31 mouse cellular contexts compared by ENCODE assay signal in the genomic region with DNA sequence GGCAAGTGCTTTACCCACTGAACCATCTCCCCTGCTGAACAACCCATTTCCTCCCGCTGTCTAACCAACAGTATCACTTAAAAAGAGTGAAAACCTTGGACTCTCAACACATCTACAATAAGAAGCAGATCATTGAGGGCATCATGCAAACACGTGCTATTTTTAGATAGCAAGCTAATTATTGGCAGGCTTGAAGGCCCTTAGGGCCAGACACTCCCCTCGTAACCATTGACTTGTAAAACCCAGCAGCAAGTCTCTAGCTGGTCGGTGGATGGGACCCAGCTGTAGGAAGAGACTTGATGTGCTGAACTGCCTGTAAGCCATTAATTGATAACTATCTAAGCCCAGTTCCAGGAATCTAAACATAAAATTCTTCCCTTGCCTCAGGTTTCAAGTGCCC. TPM values are rescaled to one million over a fixed set of nuclear protein-coding genes. Genes with fewer than 3 reads are reported as not detected.
DNase-seq lines count a peak whose midpoint lies in the region; ATAC-seq and TF ChIP-seq lines count a peak whose summit lies in the region.
"Had no signal": no experiment of that assay in that cellular context is flagged by ENCODE, and none has a peak within 500 bp of the region (broad histone marks: within the 10 kb centered on the region; RNA-seq: fewer than 3 reads in every experiment).

No protein-coding gene starts in this region.

- DNase-seq in testis, postnatal 10 days (ENCODE audit: low spot score) = no peak
- DNase-seq in kidney, postnatal 4 days = peak; percentile 24 to 36
- no peak for DNase-seq in adrenal gland, adult 2 months
- no peak for DNase-seq in heart, postnatal 10 days
- DNase-seq: adrenal gland, postnatal 25 days; cerebellum, adult 8-10 months; gastrocnemius, postnatal 14 days; liver, embryonic 13.5 days; midbrain, embryonic 14.5 days; right cerebral cortex, postnatal 14 days had no signal

- no peak overlapping the region for H3K4me2 ChIP-seq in intestine, postnatal 0 days (replicated peaks; ENCODE audit: low read depth)
- no peak overlapping the region for H3K4me2 ChIP-seq in kidney, embryonic 15.5 days
- no peak overlapping the region for H3K4me2 ChIP-seq in forebrain, embryonic 16.5 days (ENCODE audit: low read length)
- H3K4me2 ChIP-seq: embryonic facial prominence, embryonic 15.5 days; heart, embryonic 11.5 days; hindbrain, embryonic 13.5 days; limb, embryonic 13.5 days; liver, embryonic 13.5 days had no signal

- H3K4me3 ChIP-seq in testis, adult 2 months (ENCODE audit: control insufficient read depth, low read depth, low read length) = no peak overlapping the region
- no peak overlapping the region for H3K4me3 ChIP-seq in intestine, postnatal 0 days (ENCODE audit: low read depth, low read length)
- H3K4me3 ChIP-seq in kidney, embryonic 15.5 days (replicated peaks) = no peak overlapping the region
- H3K4me3 ChIP-seq in forebrain, embryonic 16.5 days (replicated peaks; ENCODE audit: low read length) = no peak overlapping the region
- H3K4me3 ChIP-seq: embryonic facial prominence, embryonic 15.5 days; hindbrain, embryonic 13.5 days; limb, embryonic 13.5 days; liver, embryonic 13.5 days had no signal

- H3K9ac ChIP-seq in intestine, postnatal 0 days (ENCODE audit: low read depth, low read length) = no peak overlapping the region
- H3K9ac ChIP-seq in kidney, embryonic 15.5 days = no peak overlapping the region
- H3K9ac ChIP-seq in forebrain, embryonic 16.5 days (replicated peaks; ENCODE audit: low read depth, low read length) = no peak overlapping the region
- H3K9ac ChIP-seq: embryonic facial prominence, embryonic 15.5 days; hindbrain, embryonic 13.5 days; limb, embryonic 13.5 days; liver, embryonic 13.5 days had no signal

- peak overlapping the region; percentile 23; the same call in 1 of the 2 replicates for H3K27ac ChIP-seq in testis, adult 2 months (ENCODE audit: control insufficient read depth, insufficient read depth, low read depth, low read length)
- no peak overlapping the region for H3K27ac ChIP-seq in intestine, postnatal 0 days (ENCODE audit: low read depth, low read length)
- H3K27ac ChIP-seq in kidney, embryonic 15.5 days = peak overlapping the region; percentile 79
- H3K27ac ChIP-seq in forebrain, embryonic 16.5 days (ENCODE audit: low read length) = no peak overlapping the region
- H3K27ac ChIP-seq: embryonic facial prominence, embryonic 15.5 days; hindbrain, embryonic 13.5 days; limb, embryonic 13.5 days; liver, embryonic 13.5 days; stomach, postnatal 0 days had no signal

- WGBS in intestine, postnatal 0 days = 32% methylated on average over 4 of the region's 4 CpGs
- WGBS in kidney, embryonic 15.5 days = 52% methylated on average over 4 of the region's 4 CpGs
- 82% methylated on average over 4 of the region's 4 CpGs for WGBS in forebrain, embryonic 16.5 days

- TF ChIP-seq POLR2A in testis, adult 2 months (IDR thresholded peaks at IDR 0.05; ENCODE audit: control insufficient read depth, low read depth, low read length) = no peak

- peak; percentile 41; the same call in 1 of the 2 replicates for ATAC-seq in intestine, postnatal 0 days
- peak; percentile 63 for ATAC-seq in kidney, embryonic 15.5 days (replicated peaks; ENCODE audit: low FRiP score)
- no peak for ATAC-seq in forebrain, embryonic 16.5 days
- ATAC-seq: forebrain, embryonic 14.5 days had no signal

- TF ChIP-seq CTCF in testis, adult 2 months (IDR thresholded peaks at IDR 0.05; ENCODE audit: control insufficient read depth, insufficient read depth, insufficient replicate concordance, low read depth, low read length) = no peak
- TF ChIP-seq CTCF in intestine, postnatal 0 days (IDR thresholded peaks at IDR 0.05; ENCODE audit: low read depth) = no peak

- intact Hi-C loops in heart, postnatal 10 days (cut with DNase I) = loop anchor here (5.0 kb wide), 1 partner anchor 151 kb away; no protein-coding TSS in a partner anchor

- H3K36me3 ChIP-seq in testis, adult 2 months (ENCODE audit: control insufficient read depth, insufficient read depth, low read length) = no peaks in the 10 kb centered on the region
- no peaks in the 10 kb centered on the region for H3K36me3 ChIP-seq in intestine, postnatal 0 days (ENCODE audit: control insufficient read depth, insufficient read depth)
- no peaks in the 10 kb centered on the region for H3K36me3 ChIP-seq in kidney, embryonic 15.5 days
- H3K36me3 ChIP-seq in forebrain, embryonic 16.5 days (ENCODE audit: control insufficient read depth, insufficient read depth) = no peaks in the 10 kb centered on the region
- H3K36me3 ChIP-seq: embryonic facial prominence, embryonic 15.5 days; hindbrain, embryonic 13.5 days; limb, embryonic 13.5 days; liver, embryonic 13.5 days had no signal

- no peaks in the 10 kb centered on the region for H3K9me3 ChIP-seq in intestine, postnatal 0 days (ENCODE audit: control insufficient read depth)
- H3K9me3 ChIP-seq in kidney, embryonic 15.5 days (replicated peaks) = peaks cover 4% of the 10 kb centered on the region; the same call in 1 of the 2 replicates
- H3K9me3 ChIP-seq in forebrain, embryonic 16.5 days (ENCODE audit: control insufficient read depth, low read length) = no peaks in the 10 kb centered on the region
- H3K9me3 ChIP-seq: embryonic facial prominence, embryonic 15.5 days; hindbrain, embryonic 13.5 days; liver, embryonic 13.5 days had no signal

- peaks cover 3% of the 10 kb centered on the region for H3K4me1 ChIP-seq in testis, adult 2 months (ENCODE audit: control insufficient read depth, insufficient read depth, low read length)
- no peaks in the 10 kb centered on the region; the same call in 1 of the 2 replicates for H3K4me1 ChIP-seq in intestine, postnatal 0 days (replicated peaks; ENCODE audit: control insufficient read depth, insufficient read depth, low read length)
- H3K4me1 ChIP-seq in kidney, embryonic 15.5 days = peaks cover 39% of the 10 kb centered on the region
- no peaks in the 10 kb centered on the region for H3K4me1 ChIP-seq in forebrain, embryonic 16.5 days (replicated peaks; ENCODE audit: control insufficient read depth, insufficient read depth, low read length)
- H3K4me1 ChIP-seq: embryonic facial prominence, embryonic 15.5 days; hindbrain, embryonic 13.5 days; liver, embryonic 13.5 days had no signal

- no peaks in the 10 kb centered on the region for H3K27me3 ChIP-seq in testis, adult 2 months (ENCODE audit: control insufficient read depth, insufficient read depth, low read length)
- H3K27me3 ChIP-seq in intestine, postnatal 0 days (replicated peaks; ENCODE audit: control insufficient read depth, insufficient read depth, low read length) = no peaks in the 10 kb centered on the region
- H3K27me3 ChIP-seq in kidney, embryonic 15.5 days = no peaks in the 10 kb centered on the region
- H3K27me3 ChIP-seq in forebrain, embryonic 16.5 days (replicated peaks; ENCODE audit: control insufficient read depth, insufficient read depth, low read length) = no peaks in the 10 kb centered on the region
- H3K27me3 ChIP-seq: embryonic facial prominence, embryonic 15.5 days; hindbrain, embryonic 13.5 days; limb, embryonic 13.5 days; liver, embryonic 13.5 days had no signal

RNA-seq across cellular contexts. Expression of a gene that starts 3.6 kb away (rescaled TPM):
- not detected in 2 replicates for polyA plus RNA-seq in testis, adult 2 months (2012; rRNA removed)
- polyA plus RNA-seq in intestine, postnatal 0 days (2015; fragmentation: Nextera tagmentation; extraction: Ambion mirVana) = not detected in 2 replicates
- polyA plus RNA-seq in kidney, embryonic 15.5 days (2015; fragmentation: Nextera tagmentation; extraction: Ambion mirVana) = 0.90 and 1.6 TPM in 2 replicates
- not detected for total RNA-seq in adrenal gland, adult 2 months (2021)
- not detected in 2 replicates for polyA plus RNA-seq in adrenal gland, adult 2 months (2012; rRNA removed)
- polyA plus RNA-seq in forebrain, embryonic 16.5 days (2015; fragmentation: Nextera tagmentation; extraction: Ambion mirVana) = not detected in 2 replicates
- not detected for total RNA-seq in heart, postnatal 10 days (2021)
- total RNA-seq: adrenal gland, postnatal 25 days; gastrocnemius, postnatal 14 days; layer of hippocampus, adult 18-20 months; layer of hippocampus, postnatal 14 days; left cerebral cortex, postnatal 14 days; megakaryocyte-erythroid progenitor cell, adult 5-6 weeks; MEL had no signal
- polyA plus RNA-seq: brain, embryonic 14.5 days; C2C12; embryonic facial prominence, embryonic 15.5 days; forebrain, embryonic 14.5 days; heart, embryonic 11.5 days; heart, postnatal 0 days; hindbrain, embryonic 13.5 days; limb, embryonic 13.5 days; liver, embryonic 13.5 days; lung, embryonic 16.5 days; midbrain, embryonic 14.5 days; neural tube, embryonic 11.5 days; stomach, postnatal 0 days; urinary bladder, adult 2 months had no signal

RNA-seq across cellular contexts. Expression of a gene that starts 25.4 kb away (rescaled TPM):
- 108 TPM in 1 of 2 replicates, not detected in the other for polyA plus RNA-seq in testis, adult 2 months (2012; rRNA removed)
- not detected in 2 replicates for polyA plus RNA-seq in intestine, postnatal 0 days (2015; fragmentation: Nextera tagmentation; extraction: Ambion mirVana)
- polyA plus RNA-seq in kidney, embryonic 15.5 days (2015; fragmentation: Nextera tagmentation; extraction: Ambion mirVana) = 0.67 and 0.95 TPM in 2 replicates
- total RNA-seq in adrenal gland, adult 2 months (2021) = not detected
- not detected in 2 replicates for polyA plus RNA-seq in adrenal gland, adult 2 months (2012; rRNA removed)
- polyA plus RNA-seq in forebrain, embryonic 16.5 days (2015; fragmentation: Nextera tagmentation; extraction: Ambion mirVana) = not detected in 2 replicates
- not detected for total RNA-seq in heart, postnatal 10 days (2021)
- total RNA-seq: adrenal gland, postnatal 25 days; gastrocnemius, postnatal 14 days; layer of hippocampus, adult 18-20 months; layer of hippocampus, postnatal 14 days; left cerebral cortex, postnatal 14 days; megakaryocyte-erythroid progenitor cell, adult 5-6 weeks; MEL had no signal
- polyA plus RNA-seq: brain, embryonic 14.5 days; embryonic facial prominence, embryonic 15.5 days; forebrain, embryonic 14.5 days; heart, embryonic 11.5 days; heart, postnatal 0 days; hindbrain, embryonic 13.5 days; limb, embryonic 13.5 days; liver, embryonic 13.5 days; lung, embryonic 16.5 days; midbrain, embryonic 14.5 days; neural tube, embryonic 11.5 days; stomach, postnatal 0 days; urinary bladder, adult 2 months had no signal

RNA-seq across cellular contexts. Expression of a gene that starts 25.7 kb away (rescaled TPM):
- polyA plus RNA-seq in testis, adult 2 months (2012; rRNA removed) = not detected in 2 replicates
- polyA plus RNA-seq in intestine, postnatal 0 days (2015; fragmentation: Nextera tagmentation; extraction: Ambion mirVana) = not detected in 2 replicates
- polyA plus RNA-seq in kidney, embryonic 15.5 days (2015; fragmentation: Nextera tagmentation; extraction: Ambion mirVana) = not detected in 2 replicates
- total RNA-seq in adrenal gland, adult 2 months (2021) = not detected
- polyA plus RNA-seq in adrenal gland, adult 2 months (2012; rRNA removed) = not detected in 2 replicates
- polyA plus RNA-seq in forebrain, embryonic 16.5 days (2015; fragmentation: Nextera tagmentation; extraction: Ambion mirVana) = not detected in 2 replicates
- total RNA-seq in heart, postnatal 10 days (2021) = not detected
- total RNA-seq: adrenal gland, postnatal 25 days; gastrocnemius, postnatal 14 days; layer of hippocampus, adult 18-20 months; layer of hippocampus, postnatal 14 days; left cerebral cortex, postnatal 14 days; megakaryocyte-erythroid progenitor cell, adult 5-6 weeks; MEL had no signal
- polyA plus RNA-seq: brain, embryonic 14.5 days; C2C12; embryonic facial prominence, embryonic 15.5 days; forebrain, embryonic 14.5 days; heart, embryonic 11.5 days; heart, postnatal 0 days; hindbrain, embryonic 13.5 days; limb, embryonic 13.5 days; liver, embryonic 13.5 days; lung, embryonic 16.5 days; midbrain, embryonic 14.5 days; neural tube, embryonic 11.5 days; stomach, postnatal 0 days; urinary bladder, adult 2 months had no signal

RNA-seq across cellular contexts. Expression of a gene that starts 29.1 kb away (rescaled TPM):
- 4.1 and 4.5 TPM in 2 replicates for polyA plus RNA-seq in testis, adult 2 months (2012; rRNA removed)
- polyA plus RNA-seq in intestine, postnatal 0 days (2015; fragmentation: Nextera tagmentation; extraction: Ambion mirVana) = not detected in 2 replicates
- polyA plus RNA-seq in kidney, embryonic 15.5 days (2015; fragmentation: Nextera tagmentation; extraction: Ambion mirVana) = not detected in 2 replicates
- total RNA-seq in adrenal gland, adult 2 months (2021) = not detected
- not detected in 2 replicates for polyA plus RNA-seq in adrenal gland, adult 2 months (2012; rRNA removed)
- polyA plus RNA-seq in forebrain, embryonic 16.5 days (2015; fragmentation: Nextera tagmentation; extraction: Ambion mirVana) = not detected in 2 replicates
- total RNA-seq in heart, postnatal 10 days (2021) = not detected
- total RNA-seq: adrenal gland, postnatal 25 days; gastrocnemius, postnatal 14 days; layer of hippocampus, adult 18-20 months; layer of hippocampus, postnatal 14 days; left cerebral cortex, postnatal 14 days; megakaryocyte-erythroid progenitor cell, adult 5-6 weeks; MEL had no signal
- polyA plus RNA-seq: brain, embryonic 14.5 days; C2C12; embryonic facial prominence, embryonic 15.5 days; forebrain, embryonic 14.5 days; heart, embryonic 11.5 days; heart, postnatal 0 days; hindbrain, embryonic 13.5 days; limb, embryonic 13.5 days; liver, embryonic 13.5 days; lung, embryonic 16.5 days; midbrain, embryonic 14.5 days; neural tube, embryonic 11.5 days; stomach, postnatal 0 days; urinary bladder, adult 2 months had no signal

RNA-seq across cellular contexts. Expression of a gene that starts 32.0 kb away (rescaled TPM):
- 4.3 TPM in 1 of 2 replicates, not detected in the other for polyA plus RNA-seq in testis, adult 2 months (2012; rRNA removed)
- not detected in 2 replicates for polyA plus RNA-seq in intestine, postnatal 0 days (2015; fragmentation: Nextera tagmentation; extraction: Ambion mirVana)
- not detected in 2 replicates for polyA plus RNA-seq in kidney, embryonic 15.5 days (2015; fragmentation: Nextera tagmentation; extraction: Ambion mirVana)
- total RNA-seq in adrenal gland, adult 2 months (2021) = not detected
- not detected in 2 replicates for polyA plus RNA-seq in adrenal gland, adult 2 months (2012; rRNA removed)
- not detected in 2 replicates for polyA plus RNA-seq in forebrain, embryonic 16.5 days (2015; fragmentation: Nextera tagmentation; extraction: Ambion mirVana)
- total RNA-seq in heart, postnatal 10 days (2021) = not detected
- total RNA-seq: adrenal gland, postnatal 25 days; gastrocnemius, postnatal 14 days; layer of hippocampus, adult 18-20 months; layer of hippocampus, postnatal 14 days; left cerebral cortex, postnatal 14 days; megakaryocyte-erythroid progenitor cell, adult 5-6 weeks; MEL had no signal
- polyA plus RNA-seq: brain, embryonic 14.5 days; C2C12; embryonic facial prominence, embryonic 15.5 days; forebrain, embryonic 14.5 days; heart, embryonic 11.5 days; heart, postnatal 0 days; hindbrain, embryonic 13.5 days; limb, embryonic 13.5 days; liver, embryonic 13.5 days; lung, embryonic 16.5 days; midbrain, embryonic 14.5 days; neural tube, embryonic 11.5 days; stomach, postnatal 0 days; urinary bladder, adult 2 months had no signal

Comparison
In these comparisons a context has a peak if more than half of its experiments do, and no peak if none do; other contexts are left out.
1. H3K27ac ChIP-seq: peak in testis, adult 2 months (single experiment) and kidney, embryonic 15.5 days (single experiment); none in intestine, postnatal 0 days (single experiment) and forebrain, embryonic 16.5 days (single experiment).
2. DNase-seq: peak in kidney, postnatal 4 days (2 of 2); none in testis, postnatal 10 days (single experiment), adrenal gland, adult 2 months (single experiment) and heart, postnatal 10 days (0 of 2).